Mouse (Mus musculus) stomach, embryonic 16.5 days (tissue): ENCODE data around the gene Fuca1. TPM values are rescaled to one million over a fixed set of nuclear protein-coding genes. Genes with fewer than 3 reads are reported as not detected.
A peak's percentile ranks its signal among the peaks of the same experiment; 100 is the strongest.
"Not testable (repeated sequence)": the region's sequence is repeated elsewhere in the genome, so short reads cannot be mapped to it uniquely, and the experiment has no call there.

ENCODE experiments used
- ATAC-seq: fragments of 200-750 bp; cut with Nextera tagmentation; 2 replicates; pipeline ENCODE4 v1.8.0; 2017; ENCODE audit warnings: moderate number of reproducible peaks, moderate TSS enrichment; ENCODE audit not compliant: insufficient read depth, low FRiP score
- H3K27ac ChIP-seq: fragments of 300-500 bp; sonication (generic); 2 replicates; pipeline ENCODE4 v1.5.1; 2014; ENCODE audit warnings: low read length
- H3K27me3 ChIP-seq: fragments of 300-500 bp; sonication (generic); 2 replicates; pipeline ENCODE4 v1.6.1; 2014; ENCODE audit warnings: low read length, control low read depth, mixed read lengths; ENCODE audit not compliant: control insufficient read depth, insufficient read depth
- H3K36me3 ChIP-seq: fragments of 300-500 bp; sonication (generic); 2 replicates; pipeline ENCODE4 v1.6.1; 2014; ENCODE audit warnings: low read length; ENCODE audit not compliant: control insufficient read depth, insufficient read depth
- H3K4me1 ChIP-seq: fragments of 300-500 bp; sonication (generic); 2 replicates; pipeline ENCODE4 v1.6.1; 2014; ENCODE audit warnings: low read length, control low read depth, mixed read lengths; ENCODE audit not compliant: control insufficient read depth, insufficient read depth
- H3K4me2 ChIP-seq: fragments of 300-500 bp; sonication (generic); 2 replicates; pipeline ENCODE4 v1.6.1; 2014; ENCODE audit warnings: low read depth, low read length, mixed read lengths
- H3K4me3 ChIP-seq: fragments of 300-500 bp; sonication (generic); replicated peaks from 2 replicates; pipeline ENCODE4 v1.5.1; 2014; ENCODE audit warnings: mild to moderate bottlenecking, low read length
- H3K9ac ChIP-seq: fragments of 300-500 bp; sonication (generic); 2 replicates; pipeline ENCODE4 v1.6.1; 2014; ENCODE audit warnings: low read length
- H3K9me3 ChIP-seq: fragments of 300-500 bp; sonication (generic); replicated peaks from 2 replicates; pipeline ENCODE4 v1.6.1; 2016; ENCODE audit warnings: low read length, control low read depth; ENCODE audit not compliant: control insufficient read depth
- WGBS: fragments of 180-500 bp; shearing (Covaris S2); extraction: QIAGEN DNeasy Blood & Tissue Kit; methylation state at CpG from one replicate; pipeline ENCODE4 v1.1.7; 2014; 5-methylcytosine and 5-hydroxymethylcytosine counted together
- polyA plus RNA-seq: library from polyadenylated mRNA; unstranded; fragments of >200 nt; fragmentation: Nextera tagmentation; extraction: Ambion mirVana; gene quantifications from 2 replicates; pipeline ENCODE4 v1.2.1, GENCODE M21; 2015

Fuca1 gene
- polyA plus RNA-seq, 1 experiment from 2014 or later = 98.9 TPM

DNA sequence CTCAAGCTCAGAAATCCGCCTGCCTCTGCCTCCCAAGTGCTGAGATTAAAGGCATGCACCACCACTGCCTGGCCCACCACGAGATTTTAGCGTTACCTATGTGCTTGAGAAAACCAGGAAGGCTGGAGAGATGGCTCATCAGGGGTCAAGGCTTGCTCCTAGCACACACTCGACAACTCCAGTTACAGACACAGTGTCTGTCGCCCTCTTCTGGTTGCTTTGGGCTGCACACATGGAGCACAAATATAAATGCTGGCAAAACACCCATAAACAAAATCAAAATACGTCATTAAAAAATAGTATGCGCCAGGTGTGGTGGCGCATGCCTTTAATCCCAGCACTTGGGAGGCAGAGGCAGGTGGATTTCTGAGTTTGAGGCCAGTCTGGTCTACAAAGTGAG lies 20.5 kb downstream of the Fuca1 start:
- H3K9me3 ChIP-seq, H3K36me3 ChIP-seq, H3K9ac ChIP-seq, ATAC-seq, H3K4me1 ChIP-seq, H3K27me3 ChIP-seq, H3K4me2 ChIP-seq, H3K4me3 ChIP-seq, H3K27ac ChIP-seq: not testable (repeated sequence)
- WGBS = 86% methylated on average over 8 of the region's 8 CpGs

DNA sequence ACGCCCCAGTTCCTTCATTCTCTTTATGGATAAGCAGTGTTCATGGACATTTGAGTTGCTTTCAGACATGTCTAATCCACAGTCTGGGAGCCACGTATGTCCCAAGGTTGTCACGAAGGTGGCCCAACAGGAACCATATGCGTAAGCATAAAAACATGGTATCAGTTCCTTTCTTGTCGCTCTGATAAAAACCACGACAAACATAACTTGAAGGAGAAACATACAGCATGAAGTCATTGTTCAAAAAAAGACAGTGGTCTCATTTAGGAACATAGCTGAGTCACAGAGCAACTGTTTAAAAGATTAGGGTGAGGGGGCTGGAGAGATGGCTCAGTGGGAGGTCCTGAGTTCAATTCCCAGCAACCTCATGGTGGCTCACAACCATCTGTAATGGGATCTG lies 21.7 kb downstream of the Fuca1 start:
- H3K9ac ChIP-seq = no peak overlapping the region
- H3K36me3 ChIP-seq = no peaks in the 10 kb centered on the region
- no peak overlapping the region for H3K27ac ChIP-seq
- no peaks in the 10 kb centered on the region for H3K27me3 ChIP-seq
- no peak for ATAC-seq
- WGBS = 63% methylated on average over 6 of the region's 6 CpGs
- H3K4me1 ChIP-seq = 0 out of 2 replicates have a peak, but pooled peaks cover 2% of the 10 kb centered on the region
- no peaks in the 10 kb centered on the region for H3K9me3 ChIP-seq
- H3K4me2 ChIP-seq = no peak overlapping the region
- no peak overlapping the region for H3K4me3 ChIP-seq

DNA sequence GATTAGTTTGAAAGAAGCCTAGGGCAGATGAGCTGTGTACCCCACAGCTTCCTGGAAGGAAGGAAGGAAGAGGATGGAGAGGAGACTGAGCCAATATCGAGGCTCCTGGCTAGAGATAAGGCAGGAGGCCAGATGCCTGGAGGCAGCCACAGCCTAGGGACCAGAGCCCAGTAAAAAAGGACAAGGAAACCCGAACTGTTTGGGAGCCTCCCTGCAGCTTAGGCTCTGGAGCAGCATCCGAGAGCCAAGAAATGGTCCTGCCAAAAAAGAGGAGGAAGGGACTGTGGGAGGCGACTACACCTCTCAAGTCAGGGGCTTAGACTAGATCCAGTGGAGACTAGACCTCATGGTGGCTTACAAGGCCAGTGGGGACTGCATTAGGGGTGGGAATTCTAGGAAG lies 22.9 kb downstream of the Fuca1 start:
- no peak for ATAC-seq
- no peak overlapping the region for H3K4me2 ChIP-seq
- H3K9ac ChIP-seq = no peak overlapping the region
- peak overlapping the region; percentile 5; the same call in 1 of the 2 replicates for H3K27ac ChIP-seq
- no peaks in the 10 kb centered on the region for H3K9me3 ChIP-seq
- WGBS = 55% methylated on average over 4 of the region's 4 CpGs
- H3K4me1 ChIP-seq = 0 out of 2 replicates have a peak, but pooled peaks cover 2% of the 10 kb centered on the region
- no peaks in the 10 kb centered on the region for H3K27me3 ChIP-seq
- no peaks in the 10 kb centered on the region for H3K36me3 ChIP-seq
- no peak overlapping the region for H3K4me3 ChIP-seq

DNA sequence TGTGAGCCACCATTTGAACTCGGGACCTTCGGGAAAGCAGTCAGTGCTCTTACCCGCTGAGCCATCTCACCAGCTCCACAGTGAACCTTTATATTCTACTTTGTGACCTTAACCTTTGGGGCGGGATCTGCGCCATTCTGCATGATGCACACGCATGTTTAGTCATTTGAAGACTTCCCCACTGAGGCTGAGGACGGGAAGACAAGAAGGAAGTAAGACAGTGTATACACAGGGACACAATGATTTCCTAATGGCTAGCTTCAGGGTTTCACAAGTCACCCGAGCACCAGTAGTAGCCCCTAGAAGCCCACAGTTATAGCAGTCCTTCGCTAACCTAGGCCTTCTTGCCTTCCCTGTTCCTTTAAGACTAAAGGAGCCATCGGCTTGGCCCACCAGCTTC lies 25.2 kb downstream of the Fuca1 start:
- Histone ChIP-seq H3K9ac (peak overlapping the region; percentile 86; the same call in 1 of the 2 replicates), H3K9me3 (no peaks in the 10 kb centered on the region), H3K4me1 (0 out of 2 replicates have a peak, but pooled peaks cover 6% of the 10 kb centered on the region), H3K4me3 (peak overlapping the region; percentile 83), H3K4me2 (peak overlapping the region; percentile 82), H3K36me3 (0 out of 2 replicates have a peak, but pooled peaks cover under 1% of the 10 kb centered on the region), H3K27ac (peak overlapping the region; percentile 80), H3K27me3 (no peaks in the 10 kb centered on the region)
- no peak for ATAC-seq
- 66% methylated on average over 10 of the region's 10 CpGs for WGBS

DNA sequence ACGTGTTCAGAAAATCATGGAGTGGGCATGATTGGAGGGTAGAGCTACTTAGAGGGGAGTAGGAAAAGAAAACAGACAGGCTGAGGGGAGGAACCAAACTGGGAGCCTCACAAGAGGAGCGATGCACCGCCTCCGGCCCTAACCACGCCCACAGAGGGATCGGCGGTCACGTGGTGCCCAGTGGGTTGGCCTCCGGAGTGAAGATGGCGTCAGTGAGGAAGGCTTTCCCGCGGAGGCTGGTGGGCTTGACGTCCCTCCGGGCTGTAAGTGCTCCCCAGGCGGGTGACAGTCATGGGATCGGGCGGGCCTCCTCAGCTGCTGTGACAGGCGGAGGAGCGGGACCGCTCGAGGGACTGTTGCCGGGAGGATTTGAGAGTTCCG lies 25.7 kb downstream of the Fuca1 start, which contains the start of gene Hmgcl:
Hmgcl (plus strand) TSS at position 171 of the 381 bp plus-strand sequence.
- peaks cover 6% of the 10 kb centered on the region for H3K36me3 ChIP-seq
- H3K27ac ChIP-seq = peak within 1 kb of the TSS; percentile 80
- peak within 1 kb of the TSS; percentile 83 for H3K4me3 ChIP-seq
- WGBS = 0% methylated on average over 23 of the region's 23 CpGs
- 0 out of 2 replicates have a peak, but pooled peaks cover 6% of the 10 kb centered on the region for H3K4me1 ChIP-seq
- ATAC-seq = peak; percentile 93
- H3K27me3 ChIP-seq = no peaks in the 10 kb centered on the region
- no peaks in the 10 kb centered on the region for H3K9me3 ChIP-seq
- peak within 1 kb of the TSS; percentile 82 for H3K4me2 ChIP-seq
- peak within 1 kb of the TSS; percentile 86 for H3K9ac ChIP-seq

DNA sequence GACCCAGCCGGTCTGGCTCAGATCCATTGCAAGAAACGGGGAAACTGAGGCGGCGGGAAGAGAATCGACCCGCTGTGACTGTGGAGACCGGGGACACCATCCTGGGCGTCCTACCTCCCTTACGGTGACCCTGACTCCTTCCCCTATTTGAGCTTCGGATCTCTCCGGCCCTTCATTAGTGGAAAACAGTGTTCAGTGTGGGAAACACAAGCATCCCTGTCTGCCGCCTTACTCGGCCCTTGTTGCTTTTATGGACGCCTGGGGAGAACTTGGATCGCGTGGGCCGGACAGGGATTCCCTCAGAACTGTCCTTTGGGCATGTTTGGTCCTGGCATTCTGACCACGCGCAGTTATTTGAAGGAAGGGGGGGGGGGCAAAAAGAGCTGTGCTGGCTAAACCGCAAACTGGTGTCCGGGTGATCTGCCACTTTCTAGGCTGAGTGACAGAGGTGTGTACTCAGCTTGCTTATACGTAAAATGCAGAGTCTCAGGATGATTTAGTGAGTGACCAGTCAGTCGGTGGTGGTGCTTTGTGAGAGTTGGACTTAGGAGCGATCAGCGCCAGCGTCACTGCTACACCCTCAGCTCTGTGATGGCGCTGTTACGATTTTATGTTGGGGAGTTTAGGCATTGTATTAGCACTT lies 26.2 kb downstream of the Fuca1 start:
- Histone ChIP-seq H3K4me1 (0 out of 2 replicates have a peak, but pooled peaks cover 6% of the 10 kb centered on the region), H3K9ac (peak overlapping the region; percentile 86), H3K9me3 (no peaks in the 10 kb centered on the region), H3K27ac (peak overlapping the region; percentile 75), H3K36me3 (peaks cover 10% of the 10 kb centered on the region), H3K27me3 (no peaks in the 10 kb centered on the region), H3K4me2 (peak overlapping the region; percentile 82), H3K4me3 (peak overlapping the region; percentile 83)
- ATAC-seq = peak; percentile 11; the same call in 1 of the 2 replicates
- WGBS = 1% methylated on average over 28 of the region's 28 CpGs

DNA sequence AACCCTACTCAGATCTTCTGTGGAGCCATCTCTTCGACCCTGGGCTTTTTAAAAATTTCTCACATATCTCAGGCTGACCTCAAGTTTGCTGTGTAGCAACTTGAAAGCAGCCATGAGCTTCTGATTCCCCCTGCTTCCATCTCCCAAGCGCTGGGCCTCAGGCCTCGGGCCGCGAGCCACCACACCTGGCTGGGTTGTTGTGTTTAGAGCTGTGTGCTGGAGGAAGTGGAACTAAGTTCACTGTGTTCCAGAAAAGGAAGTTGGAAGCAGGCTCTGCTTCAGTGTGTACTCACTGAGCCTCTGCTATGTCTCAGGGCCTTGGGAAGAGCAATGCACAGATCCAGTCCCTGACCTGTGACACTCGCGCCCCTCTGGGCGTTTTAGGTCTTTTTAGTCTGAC lies 27.6 kb downstream of the Fuca1 start:
- Histone ChIP-seq H3K4me2 (no peak overlapping the region; the same call in 1 of the 2 replicates), H3K4me1 (0 out of 2 replicates have a peak, but pooled peaks cover 6% of the 10 kb centered on the region), H3K9ac (no peak overlapping the region), H3K27me3 (no peaks in the 10 kb centered on the region), H3K27ac (no peak overlapping the region), H3K4me3 (no peak overlapping the region), H3K36me3 (peaks cover 18% of the 10 kb centered on the region), H3K9me3 (no peaks in the 10 kb centered on the region)
- ATAC-seq = no peak
- 83% methylated on average over 8 of the region's 8 CpGs for WGBS

DNA sequence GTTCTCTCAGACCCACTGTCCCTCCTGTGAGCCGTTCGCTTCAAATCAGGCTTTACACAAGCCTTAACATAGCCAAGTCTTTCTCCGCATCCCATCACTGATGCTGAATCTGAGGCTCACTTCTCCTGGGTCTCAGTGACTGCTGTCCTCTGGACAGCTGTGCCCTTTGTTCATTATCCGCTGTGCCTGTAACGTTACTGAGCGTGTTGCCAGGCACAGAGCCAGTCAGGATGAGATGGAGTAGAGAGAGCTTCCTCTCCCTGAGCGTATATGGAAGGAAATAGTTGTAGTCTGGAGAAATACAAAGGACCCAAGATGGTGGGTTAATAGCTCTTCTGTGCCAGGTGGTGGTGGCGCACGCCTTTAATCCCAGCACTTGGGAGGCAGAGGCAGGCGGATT lies 28.9 kb downstream of the Fuca1 start:
- Histone ChIP-seq H3K4me1 (0 out of 2 replicates have a peak, but pooled peaks cover 6% of the 10 kb centered on the region), H3K9ac (no peak overlapping the region), H3K27me3 (no peaks in the 10 kb centered on the region), H3K4me3 (no peak overlapping the region), H3K36me3 (peaks cover 21% of the 10 kb centered on the region), H3K9me3 (no peaks in the 10 kb centered on the region), H3K4me2 (no peak overlapping the region), H3K27ac (no peak overlapping the region)
- no peak for ATAC-seq
- WGBS = 77% methylated on average over 10 of the region's 10 CpGs

DNA sequence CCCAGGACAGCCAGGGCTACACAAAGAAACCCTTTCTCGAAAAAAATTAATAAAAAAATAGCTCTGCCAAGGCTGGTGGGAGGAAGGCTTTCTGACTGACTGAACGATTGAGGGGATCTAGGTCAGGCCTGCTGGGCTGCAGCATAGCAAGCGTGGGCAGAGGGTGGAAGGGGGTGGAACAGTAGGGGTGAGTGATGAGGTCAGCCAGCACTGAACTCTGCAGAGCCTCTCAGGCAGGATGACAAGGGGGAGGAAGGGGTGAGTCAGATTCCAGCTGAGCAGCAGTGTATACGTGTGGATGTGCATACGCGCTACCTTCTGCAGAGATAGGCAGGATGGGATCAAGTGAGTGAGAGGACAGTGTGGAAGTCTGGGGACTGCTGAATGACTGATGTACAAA lies 29.4 kb downstream of the Fuca1 start:
- Histone ChIP-seq H3K4me2 (no peak overlapping the region), H3K9ac (no peak overlapping the region), H3K9me3 (no peaks in the 10 kb centered on the region), H3K36me3 (peaks cover 21% of the 10 kb centered on the region), H3K27ac (no peak overlapping the region), H3K4me1 (0 out of 2 replicates have a peak, but pooled peaks cover 6% of the 10 kb centered on the region), H3K4me3 (no peak overlapping the region), H3K27me3 (no peaks in the 10 kb centered on the region)
- WGBS = 50% methylated on average over 6 of the region's 6 CpGs
- ATAC-seq = no peak
